Mouse (Mus musculus): ENCODE results near the gene Pdgfc.

GRCm38 (mm10) chr3:81208246-81208645 lies 172.0 kb downstream of the Pdgfc start:
- TF ChIP-seq CTCF (conservative IDR thresholded peaks at IDR 0.05; ENCODE audit: low read length) (no peak), POU5F1 (IDR thresholded peaks at IDR 0.05; ENCODE audit: borderline replicate concordance, low read length) (no peak)

All from E14TG2a.4 (cell line).